Mouse (Mus musculus) urinary bladder, adult 18-20 months (tissue): Measurements from ENCODE around the gene Mkrn1.
A peak's percentile ranks its signal among the peaks of the same experiment; 100 is the strongest.
"Not testable (repeated sequence)": the region's sequence is repeated elsewhere in the genome, so short reads cannot be mapped to it uniquely, and the experiment has no call there.

Experiments
- DNase-seq, 2 experiments: peaks; one replicate each; pipeline ENCODE4 v3.0.0; 2022; ENCODE audit warnings: low spot score in 2 of 2, mixed read lengths in 2 of 2

Mkrn1 gene

GRCm38 (mm10) chr6:39419851-39420721, at the start of gene Mkrn1:
Mkrn1 (minus strand) TSS chr6:39420462.
- peak; percentile 56 to 72 for DNase-seq

- no peak for DNase-seq
Observed at GRCm38 (mm10) chr6:39469427-39469826, 49.2 kb upstream of the Mkrn1 start.

GRCm38 (mm10) chr6:39462621-39463538, 42.6 kb upstream of the Mkrn1 start:
- peak; percentile 59 to 62 for DNase-seq

GRCm38 (mm10) chr6:39460040-39460439, 39.8 kb upstream of the Mkrn1 start:
- no peak for DNase-seq

GRCm38 (mm10) chr6:39455339-39456160, 35.3 kb upstream of the Mkrn1 start:
- DNase-seq: no peak

GRCm38 (mm10) chr6:39454616-39455015, 34.4 kb upstream of the Mkrn1 start:
- DNase-seq: no peak

- no peak for DNase-seq
Observed at GRCm38 (mm10) chr6:39453564-39453963, 33.3 kb upstream of the Mkrn1 start.

- DNase-seq: no peak
Observed at GRCm38 (mm10) chr6:39451033-39451432, 30.8 kb upstream of the Mkrn1 start.

- DNase-seq: no peak
Observed at GRCm38 (mm10) chr6:39450580-39450979, 30.3 kb upstream of the Mkrn1 start.

GRCm38 (mm10) chr6:39447429-39448185, 27.3 kb upstream of the Mkrn1 start:
- DNase-seq: no peak

- no peak for DNase-seq
Observed at GRCm38 (mm10) chr6:39445801-39446572, 25.7 kb upstream of the Mkrn1 start.

- no peak for DNase-seq
Observed at GRCm38 (mm10) chr6:39442786-39443287, 22.6 kb upstream of the Mkrn1 start.

- no peak for DNase-seq
Observed at GRCm38 (mm10) chr6:39440207-39440606, 19.9 kb upstream of the Mkrn1 start.

- DNase-seq: not testable (repeated sequence)
Observed at GRCm38 (mm10) chr6:39437519-39437918, 17.3 kb upstream of the Mkrn1 start.

GRCm38 (mm10) chr6:39435875-39436274, 15.6 kb upstream of the Mkrn1 start:
- DNase-seq: no peak

GRCm38 (mm10) chr6:39434886-39435492, 14.7 kb upstream of the Mkrn1 start:
- no peak for DNase-seq

GRCm38 (mm10) chr6:39434111-39434885, 14.0 kb upstream of the Mkrn1 start:
- DNase-seq: no peak

- no peak for DNase-seq
Observed at GRCm38 (mm10) chr6:39433701-39434100, 13.4 kb upstream of the Mkrn1 start.

- DNase-seq: no peak
Observed at GRCm38 (mm10) chr6:39433174-39433573, 12.9 kb upstream of the Mkrn1 start.
